Mouse (Mus musculus): ENCODE results near the gene Slc46a3.
"Not testable (repeated sequence)": the region's sequence is repeated elsewhere in the genome, so short reads cannot be mapped to it uniquely, and the experiment has no call there.

The Slc46a3 gene

GRCm38 (mm10) chr5:147902008-147902757, 7.6 kb upstream of the Slc46a3 start:
- POLR2A ChIA-PET = interaction anchor here in 2 of 4 experiments (0.5 to 0.7 kb wide), 3 partner anchors 9 to 603 kb away, joined by 3 to 7 read pairs (median 5); no protein-coding TSS in a partner anchor
- CTCF ChIA-PET = interaction anchor here in 1 of 4 experiments (0.6 to 1.0 kb wide), 2 partner anchors 9 to 222 kb away, joined by 3 read pairs; no protein-coding TSS in a partner anchor

GRCm38 (mm10) chr5:147898968-147899549, 4.4 kb upstream of the Slc46a3 start:
- CTCF ChIA-PET = interaction anchor here in 3 of 4 experiments (0.5 to 0.8 kb wide), 6 partner anchors 8 to 428 kb away, joined by 3 to 6 read pairs (median 4); no protein-coding TSS in a partner anchor
- POLR2A ChIA-PET = interaction anchor here in 1 of 4 experiments (1.1 to 1.4 kb wide), 3 partner anchors 10 to 120 kb away, joined by 4 to 5 read pairs (median 4); no protein-coding TSS in a partner anchor

- ChIA-PET POLR2A (interaction anchor here in 3 of 4 experiments (0.7 to 1.4 kb wide), 8 partner anchors 11 to 673 kb away, joined by 3 to 5 read pairs (median 4); partner anchors contain the start of gene Pomp (in 1 of the 3)), CTCF (interaction anchor here in 3 of 4 experiments (0.6 to 0.8 kb wide), 5 partner anchors 9 to 427 kb away, joined by 3 to 6 read pairs (median 4); no protein-coding TSS in a partner anchor)
Observed at GRCm38 (mm10) chr5:147898254-147898653, 3.6 kb upstream of the Slc46a3 start.

DNA sequence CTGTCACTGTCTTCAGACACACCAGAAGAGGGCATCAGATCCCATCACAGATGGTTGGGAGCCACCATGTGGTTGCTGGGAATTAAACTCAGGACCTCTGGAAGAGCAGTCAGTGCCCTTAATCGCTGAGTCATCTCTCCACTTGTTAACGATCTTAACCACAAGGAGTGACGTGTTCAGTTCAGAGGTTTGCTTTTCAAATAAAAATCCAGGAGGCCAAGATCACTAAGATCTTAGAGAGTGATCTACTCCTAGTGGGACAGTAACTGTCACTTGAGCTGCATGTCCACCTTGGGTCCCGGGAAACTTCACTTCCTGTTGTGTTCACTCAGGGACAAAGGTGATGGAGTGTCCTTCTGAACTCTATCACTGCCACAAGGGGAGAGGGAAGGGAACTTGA, 1.9 kb upstream of the Slc46a3 start:
- CTCF ChIA-PET = interaction anchor here in 1 of 4 experiments (0.6 kb wide), 1 partner anchor 371 kb away, joined by 6 read pairs; no protein-coding TSS in a partner anchor
- POLR2A ChIA-PET = not testable (repeated sequence)

DNA sequence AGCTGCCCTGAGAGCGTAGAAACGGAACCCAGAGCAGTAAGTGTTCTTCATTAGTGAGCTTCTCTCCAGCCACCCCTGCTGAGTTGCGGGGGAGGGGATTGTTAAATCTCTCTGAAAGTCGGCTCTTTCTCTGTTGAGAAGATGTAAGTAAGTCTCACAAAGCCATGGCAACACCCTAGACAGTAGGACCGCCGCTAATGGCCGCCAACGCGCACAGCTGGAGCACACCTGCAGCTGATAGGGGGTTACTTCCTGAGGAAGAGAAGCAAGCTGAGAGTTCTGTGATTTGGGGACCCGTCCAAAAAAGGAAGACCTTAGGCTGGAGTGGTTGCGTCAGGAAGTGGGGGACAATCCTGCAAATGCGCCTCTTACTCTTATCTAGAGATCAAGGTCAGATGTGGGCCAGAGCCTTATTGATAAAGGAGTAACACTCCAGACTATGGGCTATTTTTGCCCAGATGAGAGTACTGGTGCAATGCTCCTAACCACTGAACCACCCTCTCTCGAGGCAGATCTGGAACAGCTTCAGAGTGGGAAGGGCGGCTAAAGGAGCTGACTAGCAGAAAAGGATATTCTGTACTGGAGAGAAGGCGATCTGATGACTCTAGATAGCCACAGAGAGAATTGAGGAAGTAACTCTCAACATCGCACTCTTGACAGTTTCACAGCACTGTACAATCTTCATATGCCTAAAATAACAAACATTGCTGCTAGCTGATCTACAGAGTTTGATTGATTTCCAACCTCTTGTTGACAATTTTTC, 1.0 kb upstream of the Slc46a3 start:
- CTCF ChIA-PET = interaction anchor here in 3 of 4 experiments (0.5 to 1.9 kb wide), 15 partner anchors 11 to 372 kb away, joined by 3 to 7 read pairs (median 4); no protein-coding TSS in a partner anchor

GRCm38 (mm10) chr5:147893766-147894454, 705 bp downstream of the Slc46a3 start:
- CTCF ChIA-PET = interaction anchor here (0.6 to 2.4 kb wide), 23 partner anchors 13 to 510 kb away, joined by 3 to 11 read pairs (median 4); no protein-coding TSS in a partner anchor
- POLR2A ChIA-PET = interaction anchor here (0.7 to 3.5 kb wide), 33 partner anchors 8 to 1288 kb away, joined by 3 to 20 read pairs (median 4); partner anchors contain the start of gene Pomp (in 1 of the 4)

More for the DNA sequence above, 1.0 kb upstream of the Slc46a3 start:
- POLR2A ChIA-PET = interaction anchor here in 3 of 4 experiments (0.8 to 3.5 kb wide), 16 partner anchors 9 to 56 kb away, joined by 3 to 17 read pairs (median 4); partner anchors contain the start of gene Pomp (in 2 of the 3)

GRCm38 (mm10) chr5:147893143-147893542, 1.5 kb downstream of the Slc46a3 start:
- ChIA-PET CTCF (interaction anchor here (0.8 to 2.4 kb wide), 10 partner anchors 14 to 309 kb away, joined by 3 to 11 read pairs (median 4); no protein-coding TSS in a partner anchor), POLR2A (interaction anchor here (0.8 to 3.5 kb wide), 22 partner anchors 9 to 1289 kb away, joined by 3 to 20 read pairs (median 5); partner anchors contain the start of gene Pomp (in 2 of the 4))

DNA sequence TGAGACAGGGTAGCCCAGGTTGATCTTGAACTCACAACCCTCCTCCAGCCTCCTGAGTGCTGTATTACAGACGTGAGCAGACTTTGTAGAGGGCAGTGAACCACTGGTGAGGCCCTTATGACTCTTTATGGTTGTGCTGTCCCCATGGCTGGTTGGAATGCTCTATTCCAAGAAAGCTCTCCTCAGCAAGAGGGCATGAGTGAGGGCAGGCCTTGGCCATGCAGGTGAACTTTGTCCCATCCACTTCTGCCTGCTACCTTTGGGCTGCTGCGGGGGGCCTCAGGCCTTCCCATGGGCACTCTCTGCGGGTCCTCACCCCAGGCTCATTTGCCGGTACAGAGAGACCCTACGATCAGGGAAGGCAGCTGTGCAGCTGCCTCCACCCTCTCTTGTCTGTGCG, 1.9 kb downstream of the Slc46a3 start:
- ChIA-PET CTCF (interaction anchor here (0.6 to 2.4 kb wide), 9 partner anchors 15 to 1317 kb away, joined by 3 to 11 read pairs (median 5); no protein-coding TSS in a partner anchor), POLR2A (interaction anchor here (0.8 to 3.5 kb wide), 19 partner anchors 10 to 1289 kb away, joined by 3 to 20 read pairs (median 5); partner anchors contain the start of gene Pomp (in 2 of the 4))

DNA sequence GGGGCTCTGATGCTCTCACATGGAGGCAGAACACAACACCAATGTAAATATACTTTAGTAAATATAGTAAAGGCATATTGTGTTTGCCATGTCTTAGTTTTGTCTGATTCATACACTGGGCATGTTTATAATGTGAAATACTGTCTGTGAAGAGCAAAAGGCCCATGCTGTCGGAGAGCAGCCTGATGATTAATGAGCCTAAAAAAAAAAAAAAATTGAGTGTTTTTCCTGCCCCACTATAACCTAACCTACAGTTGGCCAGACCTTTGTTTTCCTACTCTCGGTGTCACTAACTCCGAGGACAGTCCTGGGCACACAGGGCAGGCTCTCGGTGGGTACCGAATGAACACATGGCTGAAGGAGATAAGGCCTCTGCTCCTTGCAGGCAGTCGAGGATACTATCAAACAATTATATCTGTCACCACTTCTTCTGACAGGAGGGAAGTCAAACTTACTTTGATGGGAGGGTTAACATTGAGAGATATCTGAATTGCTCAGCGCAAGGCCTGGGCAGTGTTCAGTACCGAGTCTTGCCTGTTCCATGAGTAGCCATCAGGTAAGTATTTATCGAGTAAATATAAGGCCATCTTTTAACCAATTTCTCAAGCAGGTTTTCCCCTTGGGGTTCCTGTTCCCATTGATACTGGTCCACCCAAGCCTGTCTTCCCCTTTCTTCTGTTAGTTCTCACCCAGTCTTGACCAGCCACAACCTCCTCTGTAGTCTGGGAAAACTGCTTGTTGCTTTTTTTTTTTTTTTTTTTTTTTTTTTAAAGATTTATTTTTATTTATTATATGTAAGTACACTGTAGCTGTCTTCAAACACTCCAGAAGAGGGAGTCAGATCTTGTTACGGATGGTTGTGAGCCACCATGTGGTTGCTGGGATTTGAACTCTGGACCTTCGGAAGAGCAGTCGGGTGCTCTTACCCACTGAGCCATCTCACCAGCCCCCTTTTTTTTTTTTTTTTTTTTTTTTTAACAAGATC, 6.0 kb downstream of the Slc46a3 start:
- POLR2A ChIA-PET = no interaction called here
- CTCF ChIA-PET = interaction anchor here in 1 of 4 experiments (0.6 kb wide), 1 partner anchor 968 kb away, joined by 3 read pairs; no protein-coding TSS in a partner anchor

- POLR2A ChIA-PET = interaction anchor here in 2 of 4 experiments (0.6 to 2.9 kb wide), 4 partner anchors 9 to 765 kb away, joined by 3 to 20 read pairs (median 4); no protein-coding TSS in a partner anchor
- CTCF ChIA-PET = interaction anchor here in 1 of 4 experiments (0.9 kb wide), 1 partner anchor 14 kb away, joined by 3 read pairs; no protein-coding TSS in a partner anchor
Observed at GRCm38 (mm10) chr5:147883581-147883980, 11.0 kb downstream of the Slc46a3 start.

DNA sequence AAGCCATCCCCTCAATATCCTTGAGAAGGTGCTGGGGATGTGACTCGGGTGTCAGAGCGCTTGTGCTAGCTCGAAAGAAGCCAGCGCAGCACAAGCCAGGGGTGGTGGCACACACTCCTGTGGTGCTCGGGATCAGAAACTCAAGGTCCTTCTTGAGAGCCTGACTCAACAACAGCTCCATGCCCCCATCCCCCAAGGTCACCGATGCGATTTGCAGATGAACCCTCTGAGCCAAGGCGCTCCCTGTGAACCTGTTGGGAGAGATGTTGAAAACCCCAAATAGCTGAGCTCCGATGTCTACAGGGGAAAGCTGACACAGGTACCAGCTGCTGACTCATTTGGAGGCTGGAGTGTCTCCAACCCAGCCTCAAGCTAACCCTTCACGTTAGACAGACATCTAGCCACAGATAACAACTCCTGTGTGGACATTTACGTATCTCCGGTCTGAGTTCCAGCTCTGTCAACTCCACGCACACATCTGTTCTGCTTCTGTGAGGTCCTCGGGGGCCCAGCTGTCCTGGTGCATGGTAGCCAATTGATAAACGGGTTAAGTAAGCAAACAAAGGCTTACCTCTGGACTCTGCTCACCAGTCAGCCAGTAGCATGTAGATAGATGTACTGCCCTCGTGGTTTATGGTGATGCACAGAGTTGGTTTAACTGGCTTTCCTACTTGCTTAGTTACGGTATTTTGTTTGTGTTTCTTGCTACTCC, 14.5 kb downstream of the Slc46a3 start:
- CTCF ChIA-PET = interaction anchor here in 2 of 4 experiments (0.8 to 1.7 kb wide), 3 partner anchors 15 to 37 kb away, joined by 3 to 6 read pairs (median 3); partner anchors contain the start of gene Slc46a3 (in 1 of the 2)

GRCm38 (mm10) chr5:147877520-147877919, 17.1 kb downstream of the Slc46a3 start:
- ChIA-PET CTCF (interaction anchor here (0.5 to 1.5 kb wide), 33 partner anchors 8 to 1068 kb away, joined by 3 to 12 read pairs (median 3); partner anchors contain the start of genes Slc46a3 (in 3 of the 4) and Pomp (in 1 of the 4)), POLR2A (interaction anchor here in 2 of 4 experiments (1.2 to 1.4 kb wide), 7 partner anchors 9 to 23 kb away, joined by 3 to 7 read pairs (median 4); no protein-coding TSS in a partner anchor)

More for the DNA sequence above, 14.5 kb downstream of the Slc46a3 start:
- POLR2A ChIA-PET = interaction anchor here (0.5 to 2.4 kb wide), 11 partner anchors 10 to 803 kb away, joined by 3 to 12 read pairs (median 4); partner anchors contain the start of genes Slc46a3 (in 2 of the 4), Lnx2 (in 1 of the 4) and Polr1d (in 1 of the 4)

- POLR2A ChIA-PET = interaction anchor here in 2 of 4 experiments (0.6 to 2.9 kb wide), 8 partner anchors 11 to 67 kb away, joined by 3 to 17 read pairs (median 4); partner anchors contain the start of genes Pomp (in 1 of the 2) and Slc46a3 (in 1 of the 2)
- CTCF ChIA-PET = interaction anchor here in 1 of 4 experiments (1.3 kb wide), 1 partner anchor 27 kb away, joined by 4 read pairs; no protein-coding TSS in a partner anchor
Observed at GRCm38 (mm10) chr5:147875210-147875609, 19.4 kb downstream of the Slc46a3 start.

GRCm38 (mm10) chr5:147874491-147875065, 20.0 kb downstream of the Slc46a3 start:
- CTCF ChIA-PET = interaction anchor here in 1 of 4 experiments (1.3 kb wide), 1 partner anchor 26 kb away, joined by 4 read pairs; no protein-coding TSS in a partner anchor
- POLR2A ChIA-PET = interaction anchor here in 3 of 4 experiments (0.7 to 2.9 kb wide), 9 partner anchors 11 to 1033 kb away, joined by 3 to 17 read pairs (median 4); partner anchors contain the start of gene Slc46a3 (in 2 of the 3)

All from embryonic stem cell, embryonic (primary cell).